In genomic region chr11:109472821-109473170, GRCm38 (mm10) we compare ENCODE assay signal across 1 mouse cellular context.
TF ChIP-seq lines count a peak whose summit lies in the region.

No protein-coding gene starts in this region.

TF ChIP-seq in MEL, 35 proteins besides CTCF, POLR2A, EP300 and RAD21 (continued from another document):
- no peak for TF ChIP-seq CHD2 (IDR thresholded peaks at IDR 0.05; ENCODE audit: low read length)
- no peak for TF ChIP-seq GATA1 (IDR thresholded peaks at IDR 0.05; ENCODE audit: low read depth, low read length)
- peak; percentile 58; the same call in 1 of the 2 replicates for TF ChIP-seq HCFC1 (IDR thresholded peaks at IDR 0.05; ENCODE audit: low read depth, low read length)
- TF ChIP-seq MAZ (IDR thresholded peaks at IDR 0.05; ENCODE audit: low read depth, low read length): peak; percentile 81
- 0 out of 2 replicates have a peak, but pooled peaks have one; percentile 20 for TF ChIP-seq MEF2A (IDR thresholded peaks at IDR 0.05; ENCODE audit: extremely low read depth, insufficient replicate concordance, low read depth, low read length, poor library complexity, severe bottlenecking)
- no peak; the same call in 1 of the 2 replicates for TF ChIP-seq MXI1 (IDR thresholded peaks at IDR 0.05; ENCODE audit: low read depth, low read length)
- TF ChIP-seq SIN3A (IDR thresholded peaks at IDR 0.05; ENCODE audit: low read length): peak; percentile 81
- 0 out of 2 replicates have a peak, but pooled peaks have one; percentile 30 for TF ChIP-seq MYB (IDR thresholded peaks at IDR 0.05; ENCODE audit: low read depth, low read length)
- no peak for TF ChIP-seq USF2 (IDR thresholded peaks at IDR 0.05; ENCODE audit: borderline replicate concordance in 1 of 2, insufficient read depth in 1 of 2, low read depth in 1 of 2, low read length in 2 of 2)
- no peak for TF ChIP-seq ZKSCAN1 (IDR thresholded peaks at IDR 0.05; ENCODE audit: low read depth, low read length)
- TF ChIP-seq ELF1 (IDR thresholded peaks at IDR 0.05; ENCODE audit: low read depth, low read length): peak; percentile 28; the same call in 1 of the 2 replicates
- TF ChIP-seq ETS1 (IDR thresholded peaks at IDR 0.05; ENCODE audit: low read depth, low read length): peak; percentile 60; the same call in 1 of the 2 replicates
- TF ChIP-seq ZMIZ1 (IDR thresholded peaks at IDR 0.05; ENCODE audit: low read depth, low read length): peak; percentile 61
- peak; percentile 70; the same call in 1 of the 2 replicates for TF ChIP-seq CHD1 (IDR thresholded peaks at IDR 0.05; ENCODE audit: low read depth, low read length)
- no peak for TF ChIP-seq POLR2AphosphoS5 (IDR thresholded peaks at IDR 0.05; ENCODE audit: borderline replicate concordance, low read depth, low read length)
- no peak for TF ChIP-seq MAX (IDR thresholded peaks at IDR 0.05; ENCODE audit: low read length)
- no peak for TF ChIP-seq GABPA (IDR thresholded peaks at IDR 0.05; ENCODE audit: low read depth, low read length)
- TF ChIP-seq E2F4 (IDR thresholded peaks at IDR 0.05; ENCODE audit: borderline replicate concordance, low read depth, low read length): no peak
- peak; percentile 28; the same call in 1 of the 2 replicates for TF ChIP-seq BHLHE40 (IDR thresholded peaks at IDR 0.05; ENCODE audit: borderline replicate concordance, low read depth, low read length)
- TF ChIP-seq USF1 (IDR thresholded peaks at IDR 0.05; ENCODE audit: low read depth, low read length): no peak
- peak; percentile 94 for TF ChIP-seq TBP (IDR thresholded peaks at IDR 0.05; ENCODE audit: low read depth, low read length)
- peak; percentile 55; the same call in 1 of the 2 replicates for TF ChIP-seq TCF12 (IDR thresholded peaks at IDR 0.05; ENCODE audit: low read depth, low read length)
